Mouse (Mus musculus): ENCODE data around the gene Timm8a1.

DNA sequence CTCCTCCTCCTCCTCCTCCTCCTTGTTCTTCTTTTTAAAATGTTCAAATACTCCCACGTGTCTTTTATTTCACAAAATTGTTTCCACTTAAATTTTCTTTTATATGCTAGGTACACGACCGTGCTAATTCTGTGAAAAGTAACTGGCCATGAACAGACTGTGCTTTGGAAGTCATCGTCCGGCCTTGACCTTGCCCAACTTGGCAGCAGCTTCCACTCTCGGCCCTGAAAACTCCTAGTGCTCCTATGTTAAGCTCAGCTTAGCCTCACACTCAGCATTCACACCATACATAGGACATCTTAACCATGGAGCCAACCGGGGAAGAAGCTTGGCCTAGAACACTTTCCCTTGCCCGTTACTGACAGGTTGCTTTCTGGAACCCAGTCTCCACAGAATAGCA, 41.0 kb downstream of the Timm8a1 start:
- no peak for TF ChIP-seq CTCF (IDR thresholded peaks at IDR 0.05; ENCODE audit: low read depth, low read length)
- TF ChIP-seq POLR2A (IDR thresholded peaks at IDR 0.05; ENCODE audit: insufficient read depth, low read length): no peak
